Mouse (Mus musculus) CH12.LX (cell line): Measurements from ENCODE around the gene Traf5. TPM values are rescaled to one million over a fixed set of nuclear protein-coding genes. Genes with fewer than 3 reads are reported as not detected.

Experiments
- DNase-seq: peaks from one replicate; pipeline ENCODE4 v3.0.0-alpha.2; 2013; ENCODE audit errors: extremely low read depth
- H3K27ac ChIP-seq: 2 replicates; pipeline ENCODE4 v1.5.1; 2012; ENCODE audit warnings: low read depth, mild to moderate bottlenecking, control low read depth, moderate library complexity; ENCODE audit not compliant: insufficient read depth
- H3K27me3 ChIP-seq: replicated peaks from 2 replicates; pipeline ENCODE3; 2012; ENCODE audit warnings: inconsistent platforms
- H3K36me3 ChIP-seq, 2 experiments: replicated peaks in 1 of 2; 2 replicates each; pipeline versions ENCODE3 to v1.6.1; 2012; ENCODE audit warnings: inconsistent platforms in 1 of 2, low read length in 1 of 2, mild to moderate bottlenecking in 1 of 2, mixed read lengths in 1 of 2, moderate library complexity in 1 of 2; ENCODE audit not compliant: control insufficient read depth in 1 of 2, insufficient read depth in 1 of 2
- H3K4me1 ChIP-seq, 2 experiments: 2 replicates each; pipeline ENCODE4 v1.6.1; 2012; ENCODE audit warnings: inconsistent platforms in 1 of 2, moderate library complexity in 1 of 2; ENCODE audit not compliant: insufficient read depth in 2 of 2, control insufficient read depth in 1 of 2
- H3K4me2 ChIP-seq: 2 replicates; pipeline ENCODE4 v1.6.1; 2012; ENCODE audit warnings: low read depth, mild to moderate bottlenecking, control low read depth; ENCODE audit not compliant: poor library complexity, insufficient read depth, severe bottlenecking
- H3K4me3 ChIP-seq, 3 experiments: fragments of 150-350 bp in 1 of 3; sonication (generic) in 1 of 3; replicated peaks in 1 of 3; 2 replicates each; pipeline versions ENCODE3 to v1.5.1; 2011 to 2012; ENCODE audit warnings: low read depth in 2 of 3, low read length in 2 of 3, mild to moderate bottlenecking in 2 of 3, moderate library complexity in 2 of 3, control low read depth in 1 of 3, improper control_type of control experiment in 1 of 3, inconsistent platforms in 1 of 3, mixed read lengths in 1 of 3; ENCODE audit not compliant: poor library complexity in 1 of 3
- H3K79me2 ChIP-seq: replicated peaks from 2 replicates; pipeline ENCODE4 v1.6.1; 2012; ENCODE audit warnings: mild to moderate bottlenecking, moderate library complexity; ENCODE audit not compliant: control insufficient read depth, poor library complexity, insufficient read depth, severe bottlenecking; ENCODE audit errors: extremely low read depth
- H3K9ac ChIP-seq: 2 replicates; pipeline ENCODE4 v1.6.1; 2012; ENCODE audit warnings: low read depth, mild to moderate bottlenecking, control low read depth, moderate library complexity; ENCODE audit not compliant: insufficient read depth
- H3K9me3 ChIP-seq: replicated peaks from 2 replicates; pipeline ENCODE3; 2012; ENCODE audit warnings: low read length, inconsistent platforms, mixed read lengths
- BHLHE40 ChIP-seq: IDR thresholded peaks from 2 replicates; pipeline ENCODE4 v1.6.1; 2011; ENCODE audit warnings: mild to moderate bottlenecking, low read depth, low read length, improper control_type of control experiment
- CHD1 ChIP-seq: IDR thresholded peaks from 2 replicates; pipeline ENCODE4 v1.6.1; 2012; ENCODE audit warnings: low read depth, low read length, improper control_type of control experiment, inconsistent platforms
- CHD2 ChIP-seq: IDR thresholded peaks from 2 replicates; pipeline ENCODE4 v1.6.1; 2011; ENCODE audit warnings: low read length, improper control_type of control experiment
- CTCF ChIP-seq, 2 experiments: IDR thresholded peaks in 1 of 2; conservative IDR thresholded peaks in 1 of 2; 2 replicates each; pipeline ENCODE4 v1.5.1; 2011 to 2012; ENCODE audit warnings: low read depth in 2 of 2, low read length in 2 of 2, improper control_type of control experiment in 1 of 2, inconsistent platforms in 1 of 2, mild to moderate bottlenecking in 1 of 2, moderate library complexity in 1 of 2
- E2F4 ChIP-seq: IDR thresholded peaks from 2 replicates; pipeline ENCODE4 v1.6.1; 2011; ENCODE audit warnings: low read depth, low read length, improper control_type of control experiment; ENCODE audit not compliant: insufficient replicate concordance
- ELF1 ChIP-seq: IDR thresholded peaks from 2 replicates; pipeline ENCODE4 v1.6.1; 2014; ENCODE audit warnings: low read depth, mild to moderate bottlenecking, inconsistent platforms, low read length, improper control_type of control experiment
- EP300 ChIP-seq: IDR thresholded peaks from 2 replicates; pipeline ENCODE4 v1.6.1; 2011; ENCODE audit warnings: low read length, improper control_type of control experiment
- ETS1 ChIP-seq: conservative IDR thresholded peaks from 2 replicates; pipeline ENCODE4 v1.6.1; 2012; ENCODE audit warnings: low read depth, mild to moderate bottlenecking, inconsistent platforms, low read length, improper control_type of control experiment, moderate library complexity
- GABPA ChIP-seq: IDR thresholded peaks from 2 replicates; pipeline ENCODE4 v1.6.1; 2012; ENCODE audit warnings: low read depth, low read length, improper control_type of control experiment, inconsistent platforms; ENCODE audit not compliant: insufficient replicate concordance
- IRF4 ChIP-seq: IDR thresholded peaks from 2 replicates; pipeline ENCODE4 v1.6.1; 2014; ENCODE audit warnings: low read depth, mild to moderate bottlenecking, inconsistent platforms, low read length, improper control_type of control experiment
- JUN ChIP-seq: IDR thresholded peaks from 2 replicates; pipeline ENCODE4 v1.6.1; 2011; ENCODE audit warnings: low read depth, mild to moderate bottlenecking, low read length, improper control_type of control experiment, moderate library complexity; ENCODE audit not compliant: insufficient read depth
- JUND ChIP-seq: conservative IDR thresholded peaks from 2 replicates; pipeline ENCODE4 v1.6.1; 2011; ENCODE audit warnings: low read depth, low read length, improper control_type of control experiment
- KAT2A ChIP-seq: IDR thresholded peaks from 2 replicates; pipeline ENCODE4 v1.6.1; 2012; ENCODE audit warnings: low read length, improper control_type of control experiment, inconsistent platforms; ENCODE audit not compliant: insufficient replicate concordance
- MAX ChIP-seq: IDR thresholded peaks from 2 replicates; pipeline ENCODE4 v1.6.1; 2011; ENCODE audit warnings: low read length, improper control_type of control experiment
- MAZ ChIP-seq: IDR thresholded peaks from 2 replicates; pipeline ENCODE4 v1.6.1; 2012; ENCODE audit warnings: low read depth, mild to moderate bottlenecking, inconsistent platforms, low read length, improper control_type of control experiment, moderate library complexity
- MEF2A ChIP-seq: IDR thresholded peaks from 2 replicates; pipeline ENCODE4 v1.6.1; 2014; ENCODE audit warnings: low read depth, mild to moderate bottlenecking, inconsistent platforms, low read length, improper control_type of control experiment, borderline replicate concordance
- MXI1 ChIP-seq: IDR thresholded peaks from 2 replicates; pipeline ENCODE4 v1.6.1; 2011; ENCODE audit warnings: mild to moderate bottlenecking, low read depth, low read length, improper control_type of control experiment
- MYC ChIP-seq: IDR thresholded peaks from 2 replicates; pipeline ENCODE4 v1.6.1; 2011; ENCODE audit warnings: low read depth, mild to moderate bottlenecking, improper control_type of control experiment, low read length
- NELFE ChIP-seq: IDR thresholded peaks from 2 replicates; pipeline ENCODE4 v1.6.1; 2011; ENCODE audit warnings: low read depth, low read length, improper control_type of control experiment
- NRF1 ChIP-seq: IDR thresholded peaks from 2 replicates; pipeline ENCODE4 v1.6.1; 2014; ENCODE audit warnings: low read depth, mild to moderate bottlenecking, inconsistent platforms, low read length, improper control_type of control experiment, moderate library complexity
- POLR2A ChIP-seq: IDR thresholded peaks from 2 replicates; pipeline ENCODE4 v1.6.1; 2011; ENCODE audit warnings: low read depth, mild to moderate bottlenecking, improper control_type of control experiment, low read length
- POLR2AphosphoS2 ChIP-seq: IDR thresholded peaks from 2 replicates; pipeline ENCODE4 v1.6.1; 2011; ENCODE audit warnings: low read depth, low read length, improper control_type of control experiment
- RAD21 ChIP-seq: IDR thresholded peaks from 2 replicates; pipeline ENCODE4 v1.6.1; 2011; ENCODE audit warnings: low read depth, mild to moderate bottlenecking, low read length, improper control_type of control experiment, moderate library complexity
- RCOR1 ChIP-seq: conservative IDR thresholded peaks from 2 replicates; pipeline ENCODE4 v1.6.1; 2012; ENCODE audit warnings: low read depth, mild to moderate bottlenecking, inconsistent platforms, low read length, improper control_type of control experiment
- SIN3A ChIP-seq: IDR thresholded peaks from 2 replicates; pipeline ENCODE4 v1.6.1; 2012; ENCODE audit warnings: low read length, improper control_type of control experiment, inconsistent platforms
- SMC3 ChIP-seq: IDR thresholded peaks from 2 replicates; pipeline ENCODE4 v1.6.1; 2011; ENCODE audit warnings: low read depth, low read length, improper control_type of control experiment
- TBP ChIP-seq: conservative IDR thresholded peaks from 2 replicates; pipeline ENCODE4 v1.6.1; 2011; ENCODE audit warnings: low read depth, low read length, improper control_type of control experiment
- TCF12 ChIP-seq: IDR thresholded peaks from 2 replicates; pipeline ENCODE4 v1.6.1; 2014; ENCODE audit warnings: low read depth, mild to moderate bottlenecking, inconsistent platforms, low read length, improper control_type of control experiment
- UBTF ChIP-seq: IDR thresholded peaks from 2 replicates; pipeline ENCODE4 v1.6.1; 2012; ENCODE audit warnings: low read depth, mild to moderate bottlenecking, inconsistent platforms, low read length, improper control_type of control experiment, moderate library complexity
- ZKSCAN1 ChIP-seq: IDR thresholded peaks from 2 replicates; pipeline ENCODE4 v1.6.1; 2012; ENCODE audit warnings: low read depth, inconsistent platforms, low read length, improper control_type of control experiment, borderline replicate concordance
- ZMIZ1 ChIP-seq: IDR thresholded peaks from 2 replicates; pipeline ENCODE4 v1.6.1; 2012; ENCODE audit warnings: low read depth, mild to moderate bottlenecking, inconsistent platforms, low read length, improper control_type of control experiment
- ZNF384 ChIP-seq: IDR thresholded peaks from 2 replicates; pipeline ENCODE4 v1.6.1; 2012; ENCODE audit warnings: low read depth, low read length, improper control_type of control experiment, inconsistent platforms
- dilution Hi-C: fragments of 300-500 bp; cut with MboI; formaldehyde crosslinking; loops from 2 replicates; pipeline ENCODE4 v1.14.3; 2020; ENCODE audit warnings: low sequenced_read_pairs; ENCODE audit not compliant: extremely low pct_unique_long_range_greater_than_20kb, extremely low pct_ligation_motif_present
- in situ Hi-C: fragments of 300-500 bp; cut with MboI; formaldehyde crosslinking; loops from 3 replicates; pipeline ENCODE4 v1.14.3; 2019; ENCODE audit warnings: low sequenced_read_pairs, low pct_ligation_motif_present, low pct_unique_long_range_greater_than_20kb, mixed read lengths
- polyA plus RNA-seq: library from polyadenylated mRNA; unstranded; fragments of >175 nt; gene quantifications from 2 replicates; pipeline ENCODE4 v1.2.1, GENCODE M21; 2012; ENCODE audit warnings: low read depth; ENCODE audit not compliant: insufficient read length
- total RNA-seq, 2 experiments: library from RNA; depleted of rRNA; stranded (reverse); fragments of 300-350 nt in 1 of 2; fragments of >200 nt in 1 of 2; gene quantifications; 2 replicates each; pipeline ENCODE4 v1.2.3; 2012 to 2014

Traf5 gene
- total RNA-seq (2012; rRNA removed) (30.5 and 38.7 TPM in 2 replicates), total RNA-seq (2014; rRNA removed) (16.9 and 21.3 TPM in 2 replicates), polyA plus RNA-seq (32.3 and 42.8 TPM in 2 replicates)

- H3K4me2 ChIP-seq = peak within 1 kb of the TSS; percentile 99
- TF ChIP-seq GABPA (no peak), MAX (0 out of 2 replicates have a peak, but pooled peaks have one; percentile 69), CHD2 (no peak; the same call in 1 of the 2 replicates), E2F4 (0 out of 2 replicates have a peak, but pooled peaks have one; percentile 10), CTCF (conservative IDR thresholded peaks at IDR 0.05 in 1 of 2, IDR thresholded peaks at IDR 0.05 in 1 of 2; ENCODE audit: low read depth in 2 of 2, low read length in 2 of 2) (peak in 1 of 2 experiments; percentile 44; a peak in 2 of 4 replicates), MAZ (0 out of 2 replicates have a peak, but pooled peaks have one; percentile 60), ZKSCAN1 (no peak), TBP (0 out of 2 replicates have a peak, but pooled peaks have one; percentile 51), RCOR1 (peak; percentile 64; the same call in 1 of the 2 replicates), BHLHE40 (peak; percentile 73), JUND (no peak), MXI1 (peak; percentile 48), SMC3 (peak; percentile 54), ETS1 (peak; percentile 23), CHD1 (no peak; the same call in 1 of the 2 replicates), ZNF384 (no peak), MYC (peak; percentile 64; the same call in 1 of the 2 replicates), NELFE (peak; percentile 71), POLR2AphosphoS2 (no peak), ZMIZ1 (peak; percentile 70), RAD21 (peak; percentile 22), MEF2A (peak; percentile 17), SIN3A (peak; percentile 50), UBTF (peak; percentile 92; the same call in 1 of the 2 replicates), IRF4 (peak; percentile 51), POLR2A (peak; percentile 87), NRF1 (peak; percentile 39; the same call in 1 of the 2 replicates), JUN (no peak), TCF12 (peak; percentile 70; the same call in 1 of the 2 replicates), EP300 (no peak), KAT2A (no peak), ELF1 (no peak)
- peaks cover 0 to 14% of the 10 kb centered on the region in 2 experiments for H3K36me3 ChIP-seq
- DNase-seq = peak; percentile 94
- H3K27me3 ChIP-seq = no peaks in the 10 kb centered on the region
- dilution Hi-C loops (no loop called here), in situ Hi-C loops (no loop called here)
- H3K27ac ChIP-seq = peak within 1 kb of the TSS; percentile 63
- H3K79me2 ChIP-seq = peaks cover 2% of the 10 kb centered on the region
- H3K4me3 ChIP-seq = peak within 1 kb of the TSS; percentile 76 to 78 (median 77)
- peak within 1 kb of the TSS; percentile 67 for H3K9ac ChIP-seq
- peaks cover 19 to 35% of the 10 kb centered on the region in 2 experiments for H3K4me1 ChIP-seq
- H3K9me3 ChIP-seq = no peaks in the 10 kb centered on the region
Observed at GRCm38 (mm10) chr1:192091806-192092772, at the start of gene Traf5. Gene Traf5 (minus strand): TSS chr1:192092559.
